Mouse (Mus musculus) limb, embryonic 10.5 days (tissue): ENCODE results near the gene Creb5. TPM values are rescaled to one million over a fixed set of nuclear protein-coding genes. Genes with fewer than 3 reads are reported as not detected.

ENCODE experiments used
- DNase-seq: peaks from one replicate; pipeline ENCODE4 v3.0.0-alpha.2; 2017; ENCODE audit warnings: low spot score
- H3K27ac ChIP-seq: fragments of 300-500 bp; sonication (generic); 2 replicates; pipeline ENCODE4 v1.5.1; 2016; ENCODE audit warnings: mild to moderate bottlenecking
- H3K27me3 ChIP-seq: fragments of 300-500 bp; sonication (generic); 2 replicates; pipeline ENCODE4 v1.6.1; 2016; ENCODE audit warnings: low read depth, mild to moderate bottlenecking; ENCODE audit not compliant: poor library complexity, severe bottlenecking
- H3K36me3 ChIP-seq: fragments of 300-500 bp; sonication (generic); 2 replicates; pipeline ENCODE4 v1.6.1; 2016; ENCODE audit warnings: mild to moderate bottlenecking, moderate library complexity
- H3K4me1 ChIP-seq: fragments of 300-500 bp; sonication (generic); 2 replicates; pipeline ENCODE4 v1.6.1; 2016
- H3K4me3 ChIP-seq: fragments of 300-500 bp; sonication (generic); 2 replicates; pipeline ENCODE4 v1.5.1; 2016; ENCODE audit warnings: mild to moderate bottlenecking, moderate library complexity
- H3K9me3 ChIP-seq: fragments of 300-500 bp; sonication (generic); replicated peaks from 2 replicates; pipeline ENCODE4 v1.6.1; 2016; ENCODE audit warnings: mild to moderate bottlenecking
- WGBS: fragments of 180-500 bp; shearing (Covaris S2); methylation state at CpG from one replicate; pipeline ENCODE4 v1.1.7; 2016; 5-methylcytosine and 5-hydroxymethylcytosine counted together
- polyA plus RNA-seq: library from polyadenylated mRNA; unstranded; fragments of >200 nt; fragmentation: Nextera tagmentation; extraction: Ambion mirVana; gene quantifications from 2 replicates; pipeline ENCODE4 v1.2.1, GENCODE M21; 2016

The Creb5 gene
- polyA plus RNA-seq, 1 experiment from 2014 or later, result 12.1 TPM

- 93% methylated on average over 6 of the region's 6 CpGs for WGBS
- Histone ChIP-seq H3K9me3 (no peaks in the 10 kb centered on the region), H3K4me3 (no peak overlapping the region), H3K4me1 (peaks cover 14% of the 10 kb centered on the region; the same call in 1 of the 2 replicates), H3K27me3 (no peaks in the 10 kb centered on the region), H3K36me3 (no peaks in the 10 kb centered on the region), H3K27ac (no peak overlapping the region)
- no peak for DNase-seq
These were observed 203.8 kb downstream of the Creb5 start for GRCm38 (mm10) chr6:53490917-53491316.

DNA sequence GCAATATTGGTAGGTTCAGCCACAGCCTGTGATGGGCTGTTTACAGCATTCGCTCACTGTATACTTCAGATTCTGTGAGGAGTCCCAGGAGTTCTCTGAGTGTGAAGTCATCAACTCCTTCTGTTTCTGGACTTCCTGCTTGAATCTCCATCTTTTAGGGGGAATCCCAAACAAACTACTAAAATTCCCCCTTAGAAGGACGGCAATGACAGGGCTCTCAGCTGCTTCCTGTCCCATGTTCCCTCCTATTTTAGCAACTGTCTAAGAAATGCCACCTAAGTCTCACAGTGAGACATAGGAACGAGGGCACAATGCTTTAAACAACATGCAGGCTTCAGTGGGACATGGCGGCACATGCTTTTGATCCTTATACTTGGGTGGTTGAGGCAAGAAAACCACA is 204.3 kb downstream of the Creb5 start:
- no peak overlapping the region for H3K4me3 ChIP-seq
- no peaks in the 10 kb centered on the region for H3K9me3 ChIP-seq
- H3K27me3 ChIP-seq, result no peaks in the 10 kb centered on the region
- H3K4me1 ChIP-seq, result peaks cover 18% of the 10 kb centered on the region
- no peak overlapping the region for H3K27ac ChIP-seq
- DNase-seq, result no peak
- no peaks in the 10 kb centered on the region for H3K36me3 ChIP-seq
- WGBS, result 95% methylated on average over 4 of the region's 4 CpGs

DNA sequence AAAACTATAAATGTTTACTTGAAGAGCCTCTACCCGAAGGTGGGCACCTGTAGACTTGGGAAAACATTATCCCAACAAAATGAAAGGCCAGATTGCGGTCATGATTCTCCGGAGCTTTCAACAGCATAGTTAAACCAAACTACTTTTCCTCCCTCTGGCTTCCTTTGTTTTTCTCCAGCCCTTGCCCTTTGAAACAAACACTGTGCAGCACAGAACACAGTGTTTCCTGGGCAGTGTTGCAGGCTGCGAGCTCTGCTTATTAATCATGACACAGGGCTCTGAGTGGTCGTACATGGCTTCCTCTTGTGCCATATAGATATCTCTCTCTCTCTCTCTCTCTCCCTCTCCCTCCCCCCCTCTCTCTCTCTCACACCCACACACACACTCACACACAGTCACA is 206.8 kb downstream of the Creb5 start:
- DNase-seq, result no peak
- no peaks in the 10 kb centered on the region for H3K36me3 ChIP-seq
- peaks cover 20% of the 10 kb centered on the region for H3K4me1 ChIP-seq
- H3K27me3 ChIP-seq, result no peaks in the 10 kb centered on the region
- H3K4me3 ChIP-seq, result no peak overlapping the region
- H3K9me3 ChIP-seq, result no peaks in the 10 kb centered on the region
- H3K27ac ChIP-seq, result no peak overlapping the region
- 78% methylated on average over 5 of the region's 5 CpGs for WGBS

- no peak overlapping the region for H3K27ac ChIP-seq
- H3K9me3 ChIP-seq, result no peaks in the 10 kb centered on the region
- no peak overlapping the region for H3K4me3 ChIP-seq
- WGBS, result 90% methylated on average over 5 of the region's 5 CpGs
- no peak for DNase-seq
- H3K27me3 ChIP-seq, result no peaks in the 10 kb centered on the region
- peaks cover 20% of the 10 kb centered on the region for H3K4me1 ChIP-seq
- no peaks in the 10 kb centered on the region for H3K36me3 ChIP-seq
These were observed 208.6 kb downstream of the Creb5 start for GRCm38 (mm10) chr6:53495667-53496066.

- H3K27ac ChIP-seq, result no peak overlapping the region
- no peaks in the 10 kb centered on the region for H3K9me3 ChIP-seq
- H3K4me3 ChIP-seq, result no peak overlapping the region
- peaks cover 20% of the 10 kb centered on the region for H3K4me1 ChIP-seq
- H3K27me3 ChIP-seq, result no peaks in the 10 kb centered on the region
- no peak for DNase-seq
- WGBS, result 72% methylated on average over 4 of the region's 4 CpGs
- no peaks in the 10 kb centered on the region for H3K36me3 ChIP-seq
These were observed 209.3 kb downstream of the Creb5 start for GRCm38 (mm10) chr6:53496325-53496753.

DNA sequence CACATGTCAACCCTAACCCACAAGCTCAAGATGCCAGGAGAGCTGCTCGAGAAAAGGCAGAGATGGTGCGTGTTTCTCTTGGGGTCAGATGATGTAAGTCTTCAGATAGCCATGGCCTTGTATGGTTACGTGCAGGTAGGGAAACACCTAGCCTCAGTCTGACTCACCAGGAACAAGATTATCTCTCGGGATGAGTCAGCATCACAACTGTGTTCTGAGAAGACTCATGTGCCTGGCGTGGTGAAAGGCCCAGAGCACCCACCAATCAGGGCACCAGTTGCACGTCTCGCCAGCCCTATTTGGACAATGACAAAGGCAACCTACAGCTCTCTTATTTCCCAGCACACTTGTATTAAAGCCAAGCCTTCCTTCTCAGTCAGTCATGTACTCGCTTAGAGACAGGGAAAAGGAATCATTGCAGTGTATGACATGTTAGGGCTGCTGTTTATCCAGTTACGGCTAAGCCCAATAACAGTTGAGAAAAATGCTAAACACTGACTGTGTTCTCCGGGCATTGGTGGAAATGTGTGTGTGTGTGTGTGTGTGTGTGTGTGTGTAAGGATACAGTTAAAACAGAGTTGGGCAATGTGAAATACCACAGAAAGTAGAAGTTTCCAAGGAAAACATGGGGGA is 210.9 kb downstream of the Creb5 start:
- Histone ChIP-seq H3K4me3 (no peak overlapping the region), H3K27ac (no peak overlapping the region), H3K9me3 (no peaks in the 10 kb centered on the region), H3K27me3 (no peaks in the 10 kb centered on the region), H3K4me1 (peaks cover 22% of the 10 kb centered on the region), H3K36me3 (no peaks in the 10 kb centered on the region)
- DNase-seq, result no peak
- 92% methylated on average over 10 of the region's 10 CpGs for WGBS

DNA sequence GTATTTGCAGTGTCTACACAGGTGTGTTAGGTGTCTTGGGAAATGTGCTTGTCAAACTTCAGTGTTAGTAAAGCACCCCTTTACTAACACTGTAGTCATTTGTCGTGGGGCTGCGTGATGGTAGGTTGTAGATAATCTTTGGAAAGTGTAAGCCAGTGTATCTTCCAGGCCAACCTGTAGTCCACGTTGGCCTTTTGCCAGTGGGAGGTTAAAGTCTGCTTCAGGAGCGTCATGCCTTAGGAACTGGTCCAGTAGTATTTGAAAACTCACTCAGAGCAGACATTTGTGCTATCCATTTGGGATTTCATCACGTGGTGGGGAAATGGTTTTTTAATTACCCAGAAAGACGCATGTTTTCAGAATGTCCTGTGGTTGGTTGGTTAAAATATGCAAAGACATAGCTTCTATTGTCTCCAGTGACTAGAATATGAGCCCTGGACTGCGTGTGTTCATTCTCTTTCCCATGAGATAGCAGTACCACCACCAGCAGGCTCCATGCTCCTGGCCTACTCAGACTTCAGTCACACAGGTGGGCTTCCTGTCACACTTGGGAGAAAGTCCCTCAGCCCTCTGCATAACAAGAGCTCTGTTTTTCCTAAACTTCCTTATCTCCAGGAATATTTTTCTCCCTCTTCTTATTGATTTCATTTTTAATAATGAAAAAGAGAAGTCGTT is 212.7 kb downstream of the Creb5 start:
- no peak for DNase-seq
- H3K36me3 ChIP-seq, result no peaks in the 10 kb centered on the region
- no peak overlapping the region for H3K4me3 ChIP-seq
- H3K4me1 ChIP-seq, result peaks cover 9% of the 10 kb centered on the region
- no peaks in the 10 kb centered on the region for H3K9me3 ChIP-seq
- no peak overlapping the region for H3K27ac ChIP-seq
- no peaks in the 10 kb centered on the region for H3K27me3 ChIP-seq
- WGBS, result 86% methylated on average over 8 of the region's 8 CpGs

DNA sequence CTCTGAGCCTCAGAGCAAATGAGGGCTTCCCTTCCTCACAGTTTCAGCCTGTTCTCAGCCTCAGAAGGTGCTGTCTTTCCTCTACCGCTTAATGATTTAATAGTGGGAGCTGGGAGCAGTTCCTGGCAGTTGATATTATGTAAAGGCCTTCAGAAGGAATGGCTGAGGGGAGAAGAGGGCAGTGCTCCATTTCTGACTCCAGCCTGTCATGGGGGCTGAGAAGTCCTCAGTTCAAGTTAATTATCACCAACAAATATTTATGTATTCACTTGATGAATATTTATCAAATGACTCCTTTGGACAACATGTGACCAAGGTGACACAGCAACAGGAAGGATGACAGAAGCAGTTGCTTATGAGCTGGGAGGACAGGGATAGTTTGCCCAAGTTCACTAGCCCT is 214.2 kb downstream of the Creb5 start:
- H3K9me3 ChIP-seq, result no peaks in the 10 kb centered on the region
- peaks cover 5% of the 10 kb centered on the region for H3K4me1 ChIP-seq
- WGBS, result 86% methylated on average over 1 of the region's 1 CpGs
- no peaks in the 10 kb centered on the region for H3K36me3 ChIP-seq
- no peak overlapping the region for H3K27ac ChIP-seq
- H3K4me3 ChIP-seq, result no peak overlapping the region
- DNase-seq, result no peak
- no peaks in the 10 kb centered on the region for H3K27me3 ChIP-seq

GRCm38 (mm10) chr6:53506947-53507564 is 220.0 kb downstream of the Creb5 start:
- Histone ChIP-seq H3K9me3 (no peaks in the 10 kb centered on the region), H3K27me3 (no peaks in the 10 kb centered on the region), H3K4me1 (0 out of 2 replicates have a peak, but pooled peaks cover 2% of the 10 kb centered on the region), H3K36me3 (no peaks in the 10 kb centered on the region), H3K4me3 (no peak overlapping the region), H3K27ac (no peak overlapping the region)
- no peak for DNase-seq
- 87% methylated on average over 3 of the region's 3 CpGs for WGBS

- no peaks in the 10 kb centered on the region for H3K36me3 ChIP-seq
- no peaks in the 10 kb centered on the region for H3K4me1 ChIP-seq
- no peaks in the 10 kb centered on the region for H3K27me3 ChIP-seq
- no peaks in the 10 kb centered on the region for H3K9me3 ChIP-seq
- no peak overlapping the region for H3K4me3 ChIP-seq
- no peak for DNase-seq
- 94% methylated on average over 3 of the region's 3 CpGs for WGBS
- no peak overlapping the region for H3K27ac ChIP-seq
These were observed 221.9 kb downstream of the Creb5 start for GRCm38 (mm10) chr6:53508847-53509494.

DNA sequence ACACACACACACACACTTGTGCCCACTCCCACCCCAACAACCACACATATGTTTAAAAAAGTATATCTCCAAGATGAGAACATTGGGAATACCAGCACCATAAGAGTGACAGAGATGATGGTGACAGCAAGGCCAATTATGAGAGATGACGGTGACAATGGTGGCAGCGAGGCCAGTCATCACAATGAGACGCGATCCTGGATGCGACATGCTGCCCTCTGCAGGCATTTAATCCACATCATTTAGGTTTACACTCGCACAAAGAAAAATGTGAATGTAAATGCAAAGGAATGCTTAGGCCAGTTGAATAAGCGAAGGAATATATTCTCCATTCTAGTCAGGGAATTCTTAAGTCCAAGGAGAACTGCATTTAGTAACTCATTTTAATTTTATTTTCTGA is 222.9 kb downstream of the Creb5 start:
- 68% methylated on average over 7 of the region's 7 CpGs for WGBS
- no peaks in the 10 kb centered on the region for H3K27me3 ChIP-seq
- H3K4me1 ChIP-seq, result no peaks in the 10 kb centered on the region
- no peak overlapping the region for H3K27ac ChIP-seq
- H3K4me3 ChIP-seq, result no peak overlapping the region
- no peaks in the 10 kb centered on the region for H3K9me3 ChIP-seq
- DNase-seq, result no peak
- H3K36me3 ChIP-seq, result no peaks in the 10 kb centered on the region

- Histone ChIP-seq H3K36me3 (no peaks in the 10 kb centered on the region), H3K4me3 (no peak overlapping the region), H3K4me1 (no peaks in the 10 kb centered on the region), H3K27me3 (no peaks in the 10 kb centered on the region), H3K27ac (no peak overlapping the region), H3K9me3 (no peaks in the 10 kb centered on the region)
- 91% methylated on average over 8 of the region's 8 CpGs for WGBS
- DNase-seq, result no peak
These were observed 225.2 kb downstream of the Creb5 start for GRCm38 (mm10) chr6:53512226-53512625.

GRCm38 (mm10) chr6:53513380-53513779 is 226.3 kb downstream of the Creb5 start:
- H3K9me3 ChIP-seq, result no peaks in the 10 kb centered on the region
- no peak overlapping the region for H3K4me3 ChIP-seq
- no peaks in the 10 kb centered on the region for H3K36me3 ChIP-seq
- WGBS, result 94% methylated on average over 2 of the region's 2 CpGs
- H3K27me3 ChIP-seq, result no peaks in the 10 kb centered on the region
- no peaks in the 10 kb centered on the region for H3K4me1 ChIP-seq
- DNase-seq, result no peak
- no peak overlapping the region for H3K27ac ChIP-seq
